Mouse (Mus musculus) c-Kit-positive CD71-positive TER-119-positive erythroid progenitor cells, embryonic 14.5 days (primary cell): Measurements from ENCODE around the gene Leo1.

Source experiments
- DNase-seq: peaks from one replicate; pipeline ENCODE4 v3.0.0-alpha.2; 2013; ENCODE audit warnings: low spot score

Leo1 gene

DNA sequence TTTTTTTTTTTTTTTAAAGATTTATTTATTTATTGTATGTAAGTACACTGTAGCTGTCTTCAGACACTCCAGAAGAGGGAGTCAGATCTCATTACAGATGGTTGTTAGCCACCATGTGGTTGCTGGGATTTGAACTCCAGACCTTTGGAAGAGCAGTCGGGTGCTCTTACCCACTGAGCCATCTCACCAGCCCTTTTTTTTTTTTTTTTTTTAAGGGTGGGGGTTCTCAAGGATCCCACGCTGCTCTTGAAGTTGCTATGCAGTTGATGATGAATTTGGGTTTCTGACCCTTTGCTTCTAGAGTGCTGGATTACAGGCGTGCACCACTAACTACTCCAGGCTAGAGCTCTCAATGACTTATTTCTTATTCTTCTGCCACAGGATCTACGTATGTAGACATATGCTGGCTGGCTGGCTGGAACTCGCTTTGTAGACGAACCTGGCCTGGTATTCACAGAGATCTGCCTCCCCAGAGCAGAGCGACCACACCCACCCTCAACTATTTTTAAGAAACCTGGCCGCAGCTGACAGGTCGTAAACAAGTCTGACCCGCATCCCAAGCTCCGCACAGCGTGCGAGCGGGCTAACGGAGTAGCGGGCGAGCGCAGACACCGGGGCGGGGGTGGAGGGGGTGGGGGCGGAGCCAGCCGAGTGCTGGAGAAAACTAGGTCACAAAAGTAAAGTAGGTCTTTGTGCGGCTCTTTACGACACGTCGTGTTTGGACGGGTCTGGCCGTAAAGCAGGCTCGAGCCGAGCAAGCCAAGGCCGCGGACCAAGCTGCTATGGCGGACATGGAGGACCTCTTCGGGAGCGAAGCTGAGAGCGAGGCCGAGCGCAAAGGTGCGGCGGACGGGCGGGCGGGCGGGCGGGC is at the start of gene Leo1:
Gene Leo1 (plus strand): TSS at position 729 of the 871 bp plus-strand sequence.
- peak; percentile 82 for DNase-seq

GRCm38 (mm10) chr9:75393251-75393650 is 48.1 kb upstream of the Leo1 start:
- no peak for DNase-seq

- no peak for DNase-seq
These were observed 45.4 kb upstream of the Leo1 start for GRCm38 (mm10) chr9:75395971-75396370.

DNA sequence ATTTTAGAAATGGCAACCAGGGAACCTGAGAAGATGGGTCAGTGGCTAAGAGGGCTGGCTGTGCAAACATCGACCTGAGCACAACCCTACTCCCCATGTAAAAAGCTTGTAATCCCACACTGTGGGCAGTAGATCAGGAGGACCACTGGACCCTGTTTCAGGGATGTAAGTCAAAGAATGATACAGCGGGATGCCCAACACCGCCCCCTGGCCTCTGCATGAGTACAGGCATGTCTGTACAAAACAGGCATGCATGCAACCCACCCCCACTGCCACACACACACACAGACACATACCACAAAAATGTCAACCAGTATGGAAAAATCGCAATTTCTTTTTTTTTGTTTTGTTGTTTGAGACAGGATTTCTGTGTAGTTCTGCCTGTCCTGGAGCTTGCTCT is 42.3 kb upstream of the Leo1 start:
- DNase-seq: no peak

GRCm38 (mm10) chr9:75400639-75401038 is 40.7 kb upstream of the Leo1 start:
- DNase-seq: no peak

DNA sequence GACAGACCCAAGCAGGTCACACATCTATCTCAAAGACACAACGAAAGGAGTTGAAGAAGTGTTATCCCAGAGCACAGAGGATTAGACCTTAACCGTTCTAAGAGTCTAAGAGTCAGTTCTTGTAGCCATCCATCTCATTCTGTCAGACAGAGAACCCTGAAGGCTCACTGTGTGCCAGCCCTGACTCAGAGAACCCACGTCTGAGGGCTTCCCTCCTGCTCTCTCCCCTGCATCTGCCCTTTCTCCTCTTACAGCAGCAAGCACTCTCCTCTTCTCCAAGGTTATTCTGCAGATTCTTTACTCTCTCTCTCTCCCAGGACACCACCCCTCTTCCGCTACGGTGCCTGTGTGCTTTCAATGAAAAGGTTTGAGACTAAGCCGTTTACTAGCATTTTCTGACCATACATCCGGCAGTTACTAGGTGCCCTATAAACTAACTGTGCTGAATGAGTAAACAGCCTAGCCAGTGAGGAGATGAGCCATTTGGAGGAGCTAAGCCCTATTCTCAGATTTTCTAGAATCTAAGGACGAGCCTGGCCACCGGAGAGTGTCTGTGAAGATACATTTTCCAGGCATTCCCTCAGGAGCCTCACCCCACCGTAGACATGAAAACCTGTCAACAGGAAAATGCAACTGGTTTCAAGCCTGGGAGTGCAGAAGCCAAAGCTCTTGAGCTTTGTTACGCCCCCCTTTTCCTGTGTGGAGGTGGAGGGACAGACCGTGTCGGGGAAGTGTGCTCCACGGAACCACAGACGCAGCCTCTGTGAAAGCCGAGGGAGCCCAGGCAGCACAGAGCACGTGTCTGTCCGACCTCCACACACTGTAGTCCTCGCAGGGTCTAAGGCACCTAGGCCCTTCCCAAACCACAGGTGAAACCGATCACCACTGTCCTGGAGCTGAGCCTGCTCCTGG is 39.5 kb upstream of the Leo1 start:
- DNase-seq: no peak

- no peak for DNase-seq
These were observed 37.8 kb upstream of the Leo1 start for GRCm38 (mm10) chr9:75403520-75403919.

GRCm38 (mm10) chr9:75406121-75406520 is 35.2 kb upstream of the Leo1 start:
- no peak for DNase-seq

- DNase-seq: peak; percentile 47
These were observed 33.5 kb upstream of the Leo1 start for GRCm38 (mm10) chr9:75407803-75408202.

GRCm38 (mm10) chr9:75408204-75408826 is 33.0 kb upstream of the Leo1 start:
- DNase-seq: no peak

DNA sequence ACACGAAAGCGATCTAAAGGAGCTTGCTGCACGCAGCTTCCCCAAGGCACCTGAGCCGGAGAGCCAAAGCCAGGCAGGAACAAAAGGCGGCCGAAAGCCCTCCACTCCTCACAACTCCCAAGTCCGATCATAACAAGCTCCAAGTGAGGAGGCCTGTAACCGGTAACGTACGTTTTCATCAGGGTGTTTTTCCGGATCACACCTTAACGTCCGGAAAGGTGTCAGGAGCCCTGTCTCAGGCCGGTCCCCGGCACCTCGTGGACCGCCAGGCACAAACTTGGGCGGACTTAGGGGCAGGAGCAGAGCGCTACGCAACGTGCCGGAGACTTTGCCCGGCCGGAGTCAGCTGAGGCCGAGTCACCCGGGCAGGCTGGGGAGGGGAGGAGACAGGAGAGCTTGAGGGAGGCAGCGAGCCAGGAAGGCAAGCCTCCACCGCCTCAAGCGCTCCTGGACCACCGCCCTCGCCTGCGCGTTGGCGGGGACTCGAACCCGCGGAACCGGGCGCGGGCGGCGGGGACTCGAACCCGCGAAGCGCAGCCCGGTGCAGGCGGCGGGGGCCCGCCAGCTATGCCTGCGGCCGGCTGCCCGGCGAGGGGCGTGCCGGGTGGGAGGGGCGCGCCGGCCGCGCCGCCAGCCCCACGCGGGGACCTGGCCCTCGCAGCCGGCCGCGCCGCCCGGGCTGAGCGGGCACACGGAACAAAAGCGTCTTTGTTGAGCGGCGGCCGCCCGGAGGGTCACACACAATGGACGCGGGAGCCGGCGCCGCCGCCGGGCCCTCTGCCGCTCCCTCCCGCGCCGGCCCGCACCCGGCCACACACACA is 32.1 kb upstream of the Leo1 start:
- peak; percentile 47 for DNase-seq

DNA sequence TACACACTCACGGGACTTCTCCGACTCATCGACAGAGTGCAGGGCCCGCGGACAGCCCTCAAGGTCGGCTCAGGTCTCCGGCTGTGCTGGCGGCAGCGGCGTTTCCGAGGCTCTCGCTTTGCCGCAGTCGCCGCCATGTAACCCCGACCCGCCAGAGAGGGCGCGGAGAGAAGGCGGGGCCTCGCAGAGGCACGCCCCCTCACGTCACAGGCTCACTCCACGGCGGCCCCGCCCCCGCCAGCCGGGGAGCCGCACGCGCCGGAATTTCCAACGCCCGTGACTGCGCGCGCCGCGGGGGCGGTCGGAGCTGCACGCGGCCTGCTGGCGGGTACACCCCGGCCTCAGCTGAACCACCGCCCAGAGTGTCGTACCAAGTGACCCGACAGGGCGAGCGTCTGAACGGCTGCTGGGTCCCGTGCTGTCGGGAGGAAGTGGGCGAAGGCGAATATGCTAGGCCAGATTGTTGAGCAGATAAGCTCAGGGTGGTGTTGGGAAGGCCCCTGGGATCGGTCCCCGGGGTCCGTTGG is 31.4 kb upstream of the Leo1 start, which contains the start of gene Mapk6:
Gene Mapk6 (minus strand): TSS at position 154 of the 527 bp plus-strand sequence.
- peak; percentile 90 for DNase-seq

DNA sequence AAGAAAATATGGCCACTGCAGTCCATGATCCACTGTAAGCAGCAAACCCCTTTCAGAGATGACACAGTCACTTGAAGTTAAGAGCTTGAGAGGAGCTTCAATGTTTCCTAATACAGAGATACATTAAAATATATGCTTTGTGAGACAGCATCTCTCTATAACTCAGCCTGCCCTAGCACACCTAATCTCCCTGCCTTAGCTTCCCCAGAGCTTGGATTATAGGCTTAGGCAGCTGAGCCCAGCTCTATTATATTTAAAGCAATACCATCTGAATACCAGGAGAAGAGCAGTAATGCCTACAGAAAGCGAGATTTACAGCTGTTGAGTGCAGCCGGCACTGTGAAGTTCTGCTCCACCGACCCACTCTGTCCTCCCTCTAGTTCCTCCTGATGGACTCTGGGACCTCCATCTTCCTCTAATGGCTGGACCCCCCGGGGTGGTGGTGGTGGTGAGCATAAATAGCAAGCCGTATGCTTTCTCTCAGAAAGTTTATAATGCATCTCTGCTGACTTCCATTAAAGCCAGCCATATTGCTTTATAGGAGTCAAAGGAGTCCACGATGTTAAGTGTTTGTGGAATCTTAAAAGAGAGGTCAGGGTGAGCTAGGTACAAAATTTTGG is 30.3 kb upstream of the Leo1 start:
- no peak for DNase-seq

- DNase-seq: no peak
These were observed 29.7 kb upstream of the Leo1 start for GRCm38 (mm10) chr9:75411584-75411983.

DNA sequence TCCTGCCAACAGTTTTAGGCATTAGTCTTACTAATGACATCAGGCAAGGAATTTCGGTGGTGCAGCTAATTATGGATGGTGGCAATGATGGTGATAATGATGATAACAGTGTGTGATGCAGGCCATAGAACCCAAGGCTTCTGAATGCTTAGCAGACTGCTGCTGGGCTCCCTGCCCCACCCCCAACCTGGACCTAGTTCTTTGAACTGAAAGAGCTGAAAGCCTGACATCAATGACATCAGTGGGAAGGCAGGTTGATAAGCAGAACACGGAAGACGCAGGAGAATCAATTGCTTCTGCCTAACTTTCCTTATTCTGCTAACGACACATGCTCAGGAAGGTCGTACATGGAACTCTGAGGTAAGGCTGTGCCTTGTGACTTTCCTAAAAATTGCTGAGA is 28.1 kb upstream of the Leo1 start:
- DNase-seq: no peak

DNA sequence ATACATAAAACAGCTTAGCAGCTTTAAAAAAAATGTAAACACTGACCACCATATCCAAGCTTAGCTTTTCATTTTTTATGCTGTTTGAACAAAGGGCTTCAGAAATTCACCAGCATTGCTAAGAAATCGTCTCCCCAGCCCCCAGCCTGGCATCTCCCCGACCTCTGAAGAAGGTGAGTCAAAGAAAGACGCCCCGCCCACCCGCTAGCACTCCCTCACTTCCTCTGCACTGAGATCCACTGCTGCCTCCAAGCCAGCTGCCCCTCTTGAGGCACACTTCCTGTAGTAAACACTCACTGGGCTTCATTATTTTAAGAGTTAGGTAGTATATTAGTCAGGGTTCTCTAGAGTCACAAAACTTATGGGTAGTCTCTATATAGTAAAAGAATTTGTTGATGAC is 27.1 kb upstream of the Leo1 start:
- no peak for DNase-seq

GRCm38 (mm10) chr9:75422251-75422691 is 19.1 kb upstream of the Leo1 start:
- no peak for DNase-seq

DNA sequence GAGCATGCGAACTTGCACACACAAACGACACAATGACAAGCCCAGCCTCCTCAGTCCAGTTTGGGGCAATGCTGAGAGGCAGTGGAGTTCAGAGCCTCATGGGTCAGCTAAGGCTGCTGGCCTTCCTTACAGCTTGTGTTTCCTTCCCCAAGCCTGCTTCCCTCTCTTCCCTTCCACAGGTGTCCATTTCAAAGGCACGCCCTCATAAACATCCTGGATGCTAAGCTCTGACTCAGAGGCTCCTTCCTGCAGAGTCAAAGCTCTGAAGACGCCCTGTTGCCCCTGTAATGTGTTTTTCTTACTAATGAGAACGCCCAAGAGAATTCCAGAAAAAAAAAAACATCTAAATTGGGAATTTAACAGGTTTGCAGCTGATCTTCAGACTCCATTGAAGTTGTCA is 17.6 kb upstream of the Leo1 start:
- DNase-seq: no peak

GRCm38 (mm10) chr9:75424358-75425150 is 16.8 kb upstream of the Leo1 start:
- DNase-seq: no peak
